Mouse (Mus musculus): ENCODE data around the gene Hnrnpk. TPM values are rescaled to one million over a fixed set of nuclear protein-coding genes. Genes with fewer than 3 reads are reported as not detected.
A peak's percentile ranks its signal among the peaks of the same experiment; 100 is the strongest.
"Not testable (repeated sequence)": the region's sequence is repeated elsewhere in the genome, so short reads cannot be mapped to it uniquely, and the experiment has no call there.

Hnrnpk gene
- 1,944 and 2,007 TPM in 2 replicates for polyA plus RNA-seq (2014; fragmentation: Nextera tagmentation; extraction: Ambion mirVana)

DNA sequence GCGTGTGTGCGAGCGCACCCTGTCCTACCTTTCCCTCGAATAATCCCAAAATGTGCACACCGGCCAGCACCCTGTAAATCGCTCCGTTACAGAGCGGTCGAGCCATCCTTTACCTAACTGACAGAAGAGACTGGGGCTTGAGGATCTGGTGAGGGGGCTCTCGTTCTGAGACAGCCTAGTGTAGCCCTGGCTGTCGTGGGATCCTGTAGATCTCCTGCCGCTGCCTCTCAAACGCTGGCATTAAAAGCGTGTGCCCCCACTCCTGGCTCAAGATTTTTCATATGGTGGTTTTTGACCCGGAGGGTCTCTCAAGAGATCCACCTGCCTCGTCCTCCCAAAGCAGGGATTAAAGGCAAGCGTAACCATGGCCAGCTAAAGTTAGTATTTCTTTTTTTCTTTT lies at the start of gene Hnrnpk:
Hnrnpk (minus strand) TSS at position 101 of the 400 bp plus-strand sequence.
- H3K36me3 ChIP-seq (ENCODE audit: control insufficient read depth, insufficient read depth, low read length); ATAC-seq; DNase-seq (ENCODE audit: low spot score); H3K27me3 ChIP-seq (replicated peaks; ENCODE audit: control insufficient read depth, insufficient read depth, low read length); H3K9me3 ChIP-seq (replicated peaks; ENCODE audit: control insufficient read depth, low read length); H3K4me1 ChIP-seq (ENCODE audit: control insufficient read depth, insufficient read depth, low read length): not testable (repeated sequence)
- Histone ChIP-seq H3K4me3 (ENCODE audit: low read depth, low read length) (peak within 1 kb of the TSS; percentile 99), H3K9ac (ENCODE audit: low read length) (peak within 1 kb of the TSS; percentile 100), H3K4me2 (ENCODE audit: low read length) (peak within 1 kb of the TSS; percentile 46), H3K27ac (ENCODE audit: low read depth, low read length) (peak within 1 kb of the TSS; percentile 100)
- 6% methylated on average over 16 of the region's 17 CpGs for WGBS

DNA sequence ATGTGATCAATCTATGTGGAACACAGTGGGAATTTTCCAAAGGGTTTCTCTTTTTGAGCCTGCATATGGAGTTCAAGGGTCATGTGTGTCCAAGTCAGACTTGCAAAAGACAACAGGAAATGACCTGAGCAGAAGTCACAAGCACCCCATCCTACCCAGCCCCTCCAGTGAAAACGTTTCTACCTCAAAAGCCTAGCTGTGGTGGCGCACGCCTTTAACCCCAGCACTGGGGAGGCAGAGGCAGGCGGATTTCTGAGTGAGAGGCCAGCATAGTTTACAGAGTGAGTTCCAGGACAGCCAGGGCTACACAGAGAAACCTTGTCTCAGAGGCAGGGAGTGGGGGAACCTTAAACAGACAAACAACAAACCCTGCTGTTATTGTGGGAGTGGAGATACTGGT lies 49.1 kb upstream of the Hnrnpk start:
- no peak overlapping the region for H3K4me2 ChIP-seq (ENCODE audit: low read length)
- ATAC-seq (no peak), DNase-seq (ENCODE audit: low spot score) (no peak)
- peaks cover 7% of the 10 kb centered on the region; the same call in 1 of the 2 replicates for H3K4me1 ChIP-seq (ENCODE audit: control insufficient read depth, insufficient read depth, low read length)
- no peaks in the 10 kb centered on the region for H3K36me3 ChIP-seq (ENCODE audit: control insufficient read depth, insufficient read depth, low read length)
- H3K4me3 ChIP-seq (ENCODE audit: low read depth, low read length) = no peak overlapping the region
- H3K27ac ChIP-seq (ENCODE audit: low read depth, low read length) = no peak overlapping the region
- 66% methylated on average over 4 of the region's 4 CpGs for WGBS
- peaks cover 9% of the 10 kb centered on the region for H3K27me3 ChIP-seq (replicated peaks; ENCODE audit: control insufficient read depth, insufficient read depth, low read length)
- no peak overlapping the region for H3K9ac ChIP-seq (ENCODE audit: low read length)
- no peaks in the 10 kb centered on the region for H3K9me3 ChIP-seq (replicated peaks; ENCODE audit: control insufficient read depth, low read length)

GRCm38 (mm10) chr13:58450459-58451182 lies 47.5 kb upstream of the Hnrnpk start:
- H3K36me3 ChIP-seq (ENCODE audit: control insufficient read depth, insufficient read depth, low read length) = no peaks in the 10 kb centered on the region
- peaks cover 9% of the 10 kb centered on the region; the same call in 1 of the 2 replicates for H3K27me3 ChIP-seq (replicated peaks; ENCODE audit: control insufficient read depth, insufficient read depth, low read length)
- H3K4me3 ChIP-seq (ENCODE audit: low read depth, low read length) = no peak overlapping the region
- ATAC-seq = no peak
- no peak overlapping the region for H3K9ac ChIP-seq (ENCODE audit: low read length)
- H3K4me1 ChIP-seq (ENCODE audit: control insufficient read depth, insufficient read depth, low read length) = peaks cover 7% of the 10 kb centered on the region; the same call in 1 of the 2 replicates
- peak; percentile 59 for DNase-seq (ENCODE audit: low spot score)
- H3K27ac ChIP-seq (ENCODE audit: low read depth, low read length) = no peak overlapping the region
- H3K4me2 ChIP-seq (ENCODE audit: low read length) = no peak overlapping the region; the same call in 1 of the 2 replicates
- H3K9me3 ChIP-seq (replicated peaks; ENCODE audit: control insufficient read depth, low read length) = no peaks in the 10 kb centered on the region
- 20% methylated on average over 22 of the region's 22 CpGs for WGBS

- ATAC-seq = no peak
These were observed 43.4 kb upstream of the Hnrnpk start for GRCm38 (mm10) chr13:58446541-58446940.

DNA sequence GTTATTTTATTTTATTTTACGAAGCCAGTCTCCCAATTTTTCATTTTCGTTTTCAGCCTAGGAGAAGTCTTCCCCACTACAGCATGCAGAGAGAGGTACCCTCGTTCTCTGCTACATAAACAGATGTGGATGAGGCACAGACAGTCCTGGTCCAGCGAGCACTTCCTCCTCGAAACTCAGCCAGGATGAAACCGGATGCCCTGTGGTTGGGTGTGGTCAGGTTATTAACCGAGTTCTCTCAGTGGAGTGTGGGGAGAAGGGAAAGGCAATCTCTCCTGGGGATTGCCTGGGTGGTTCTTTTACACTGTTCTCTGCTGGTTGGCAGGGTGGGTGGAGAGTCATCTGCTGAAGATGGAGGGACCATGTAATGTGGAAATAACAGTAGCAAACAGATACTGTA lies 40.6 kb upstream of the Hnrnpk start:
- ATAC-seq (no peak), DNase-seq (ENCODE audit: low spot score) (no peak)
- WGBS = 74% methylated on average over 7 of the region's 7 CpGs
- no peak overlapping the region for H3K4me3 ChIP-seq (ENCODE audit: low read depth, low read length)
- H3K9ac ChIP-seq (ENCODE audit: low read length) = no peak overlapping the region
- no peaks in the 10 kb centered on the region for H3K4me1 ChIP-seq (ENCODE audit: control insufficient read depth, insufficient read depth, low read length)
- no peaks in the 10 kb centered on the region for H3K9me3 ChIP-seq (replicated peaks; ENCODE audit: control insufficient read depth, low read length)
- H3K27me3 ChIP-seq (replicated peaks; ENCODE audit: control insufficient read depth, insufficient read depth, low read length) = no peaks in the 10 kb centered on the region
- no peak overlapping the region for H3K27ac ChIP-seq (ENCODE audit: low read depth, low read length)
- no peak overlapping the region for H3K4me2 ChIP-seq (ENCODE audit: low read length)
- H3K36me3 ChIP-seq (ENCODE audit: control insufficient read depth, insufficient read depth, low read length) = no peaks in the 10 kb centered on the region

More at GRCm38 (mm10) chr13:58446541-58446940, 43.4 kb upstream of the Hnrnpk start:
- no peaks in the 10 kb centered on the region for H3K9me3 ChIP-seq (replicated peaks; ENCODE audit: control insufficient read depth, low read length)
- no peak overlapping the region for H3K27ac ChIP-seq (ENCODE audit: low read depth, low read length)
- no peak overlapping the region for H3K9ac ChIP-seq (ENCODE audit: low read length)
- no peak for DNase-seq (ENCODE audit: low spot score)
- WGBS = 79% methylated on average over 2 of the region's 2 CpGs
- H3K36me3 ChIP-seq (ENCODE audit: control insufficient read depth, insufficient read depth, low read length) = no peaks in the 10 kb centered on the region
- H3K27me3 ChIP-seq (replicated peaks; ENCODE audit: control insufficient read depth, insufficient read depth, low read length) = no peaks in the 10 kb centered on the region
- peaks cover 7% of the 10 kb centered on the region; the same call in 1 of the 2 replicates for H3K4me1 ChIP-seq (ENCODE audit: control insufficient read depth, insufficient read depth, low read length)
- H3K4me3 ChIP-seq (ENCODE audit: low read depth, low read length) = no peak overlapping the region
- H3K4me2 ChIP-seq (ENCODE audit: low read length) = no peak overlapping the region

- no peak for ATAC-seq
These were observed 40.2 kb upstream of the Hnrnpk start for GRCm38 (mm10) chr13:58443326-58443725.

DNA sequence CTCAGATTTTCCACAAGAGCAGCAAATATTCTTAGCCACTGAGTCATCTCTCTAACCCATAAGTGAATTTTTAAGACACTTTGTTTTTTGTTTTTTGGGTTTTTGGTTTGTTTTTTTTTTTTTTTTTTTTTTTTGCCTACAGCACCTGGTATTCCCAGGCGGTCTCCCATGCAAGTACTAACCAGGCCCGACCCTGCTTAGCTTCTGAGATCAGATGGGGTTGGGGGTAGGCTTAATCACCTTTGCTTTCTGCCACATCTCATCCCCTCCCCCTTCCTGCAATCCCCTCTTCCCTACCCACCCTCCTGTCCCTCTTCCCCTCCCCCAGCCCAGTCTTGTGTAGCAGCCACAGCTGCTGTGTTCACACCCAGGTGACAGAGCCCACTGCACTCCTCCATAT lies 36.6 kb upstream of the Hnrnpk start:
- H3K4me3 ChIP-seq (ENCODE audit: low read depth, low read length) = no peak overlapping the region

More at GRCm38 (mm10) chr13:58443326-58443725, 40.2 kb upstream of the Hnrnpk start:
- H3K27me3 ChIP-seq (replicated peaks; ENCODE audit: control insufficient read depth, insufficient read depth, low read length) = no peaks in the 10 kb centered on the region
- no peak overlapping the region for H3K4me3 ChIP-seq (ENCODE audit: low read depth, low read length)
- H3K9ac ChIP-seq (ENCODE audit: low read length) = no peak overlapping the region
- H3K4me1 ChIP-seq (ENCODE audit: control insufficient read depth, insufficient read depth, low read length) = no peaks in the 10 kb centered on the region
- no peak for DNase-seq (ENCODE audit: low spot score)
- no peaks in the 10 kb centered on the region for H3K9me3 ChIP-seq (replicated peaks; ENCODE audit: control insufficient read depth, low read length)
- H3K36me3 ChIP-seq (ENCODE audit: control insufficient read depth, insufficient read depth, low read length) = no peaks in the 10 kb centered on the region
- WGBS = 68% methylated on average over 4 of the region's 4 CpGs
- no peak overlapping the region for H3K4me2 ChIP-seq (ENCODE audit: low read length)
- no peak overlapping the region for H3K27ac ChIP-seq (ENCODE audit: low read depth, low read length)

GRCm38 (mm10) chr13:58423061-58423660 lies 20.0 kb upstream of the Hnrnpk start:
- Histone ChIP-seq H3K27me3 (replicated peaks; ENCODE audit: control insufficient read depth, insufficient read depth, low read length) (no peaks in the 10 kb centered on the region), H3K36me3 (ENCODE audit: control insufficient read depth, insufficient read depth, low read length) (no peaks in the 10 kb centered on the region), H3K4me2 (ENCODE audit: low read length) (no peak overlapping the region), H3K9ac (ENCODE audit: low read length) (no peak overlapping the region), H3K4me1 (ENCODE audit: control insufficient read depth, insufficient read depth, low read length) (no peaks in the 10 kb centered on the region), H3K4me3 (ENCODE audit: low read depth, low read length) (no peak overlapping the region), H3K9me3 (replicated peaks; ENCODE audit: control insufficient read depth, low read length) (no peaks in the 10 kb centered on the region), H3K27ac (ENCODE audit: low read depth, low read length) (no peak overlapping the region)
- 71% methylated on average over 10 of the region's 10 CpGs for WGBS
- ATAC-seq (no peak), DNase-seq (ENCODE audit: low spot score) (no peak)

More for the DNA sequence above, 36.6 kb upstream of the Hnrnpk start:
- Histone ChIP-seq H3K4me1 (ENCODE audit: control insufficient read depth, insufficient read depth, low read length) (no peaks in the 10 kb centered on the region), H3K4me2 (ENCODE audit: low read length) (no peak overlapping the region), H3K27me3 (replicated peaks; ENCODE audit: control insufficient read depth, insufficient read depth, low read length) (no peaks in the 10 kb centered on the region), H3K9me3 (replicated peaks; ENCODE audit: control insufficient read depth, low read length) (no peaks in the 10 kb centered on the region), H3K36me3 (ENCODE audit: control insufficient read depth, insufficient read depth, low read length) (no peaks in the 10 kb centered on the region), H3K9ac (ENCODE audit: low read length) (no peak overlapping the region), H3K27ac (ENCODE audit: low read depth, low read length) (no peak overlapping the region)
- DNase-seq (ENCODE audit: low spot score) (no peak), ATAC-seq (no peak)
- WGBS = 57% methylated on average over 2 of the region's 2 CpGs

GRCm38 (mm10) chr13:58422242-58422641 lies 19.1 kb upstream of the Hnrnpk start:
- WGBS = 89% methylated on average over 4 of the region's 4 CpGs
- ATAC-seq (no peak), DNase-seq (ENCODE audit: low spot score) (no peak)

More at GRCm38 (mm10) chr13:58422242-58422641, 19.1 kb upstream of the Hnrnpk start:
- H3K4me2 ChIP-seq (ENCODE audit: low read length) = no peak overlapping the region
- H3K9ac ChIP-seq (ENCODE audit: low read length) = no peak overlapping the region
- H3K27ac ChIP-seq (ENCODE audit: low read depth, low read length) = no peak overlapping the region
- no peaks in the 10 kb centered on the region for H3K27me3 ChIP-seq (replicated peaks; ENCODE audit: control insufficient read depth, insufficient read depth, low read length)
- H3K4me3 ChIP-seq (ENCODE audit: low read depth, low read length) = no peak overlapping the region
- no peaks in the 10 kb centered on the region for H3K4me1 ChIP-seq (ENCODE audit: control insufficient read depth, insufficient read depth, low read length)
- H3K36me3 ChIP-seq (ENCODE audit: control insufficient read depth, insufficient read depth, low read length) = no peaks in the 10 kb centered on the region
- no peaks in the 10 kb centered on the region for H3K9me3 ChIP-seq (replicated peaks; ENCODE audit: control insufficient read depth, low read length)
